10 mouse cellular contexts compared by ENCODE assay signal in the genomic region with DNA sequence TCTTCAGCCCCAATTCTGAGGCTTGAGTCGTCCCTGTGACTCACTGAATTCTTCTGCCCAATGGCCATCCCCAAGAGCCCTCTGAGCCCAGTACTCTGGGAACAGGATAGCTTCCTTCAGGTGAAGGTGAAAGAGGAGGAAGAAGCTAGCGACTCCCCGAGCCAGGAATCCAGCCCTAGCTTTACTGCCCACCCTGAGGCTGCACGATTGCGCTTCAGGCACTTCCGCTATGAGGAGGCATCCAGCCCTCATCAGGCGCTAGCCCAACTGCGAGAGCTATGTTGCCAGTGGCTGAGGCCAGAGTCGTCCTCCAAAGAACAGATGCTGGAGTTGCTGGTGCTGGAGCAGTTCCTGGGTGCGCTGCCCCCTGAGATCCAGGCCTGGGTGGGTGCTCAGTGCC. TPM values are rescaled to one million over a fixed set of nuclear protein-coding genes. Genes with fewer than 3 reads are reported as not detected.
A peak's percentile ranks its signal among the peaks of the same experiment; 100 is the strongest.
DNase-seq lines count a peak whose midpoint lies in the region; ATAC-seq and TF ChIP-seq lines count a peak whose summit lies in the region.
"Had no signal": no experiment of that assay in that cellular context is flagged by ENCODE, and none has a peak within 500 bp of the region (broad histone marks: within the 10 kb centered on the region; RNA-seq: fewer than 3 reads in every experiment).

No protein-coding gene starts in this region.

- no peaks in the 10 kb centered on the region for H3K27me3 ChIP-seq in kidney, embryonic 15.5 days
- no peaks in the 10 kb centered on the region for H3K27me3 ChIP-seq in intestine, embryonic 16.5 days (replicated peaks; ENCODE audit: control insufficient read depth, insufficient read depth, low read length)
- no peaks in the 10 kb centered on the region for H3K27me3 ChIP-seq in small intestine, adult 2 months (ENCODE audit: control insufficient read depth, insufficient read depth, low read length)
- H3K27me3 ChIP-seq: midbrain, embryonic 15.5 days had no signal

- H3K4me2 ChIP-seq in kidney, embryonic 15.5 days, result peak overlapping the region; percentile 12; the same call in 1 of the 2 replicates
- no peak overlapping the region for H3K4me2 ChIP-seq in intestine, embryonic 16.5 days (ENCODE audit: low read depth, low read length)
- H3K4me2 ChIP-seq: lung, embryonic 14.5 days; midbrain, embryonic 15.5 days had no signal

- H3K36me3 ChIP-seq in kidney, embryonic 15.5 days, result peaks cover 58% of the 10 kb centered on the region
- H3K36me3 ChIP-seq in intestine, embryonic 16.5 days (ENCODE audit: control insufficient read depth, insufficient read depth, low read length), result peaks cover 9% of the 10 kb centered on the region; the same call in 1 of the 2 replicates
- H3K36me3 ChIP-seq in small intestine, adult 2 months (ENCODE audit: control insufficient read depth, insufficient read depth, low read length), result peaks cover 15% of the 10 kb centered on the region

- H3K9me3 ChIP-seq in kidney, embryonic 15.5 days (replicated peaks), result no peaks in the 10 kb centered on the region
- no peaks in the 10 kb centered on the region for H3K9me3 ChIP-seq in intestine, embryonic 16.5 days (ENCODE audit: control insufficient read depth, low read length)
- H3K9me3 ChIP-seq: midbrain, embryonic 15.5 days had no signal

- TF ChIP-seq CTCF in small intestine, adult 2 months (IDR thresholded peaks at IDR 0.05; ENCODE audit: extremely low read depth, insufficient read length, insufficient replicate concordance, low read depth, low read length), result no peak

- DNase-seq in kidney, adult 18-20 months, result no peak
- DNase-seq in R1 (ENCODE audit: low read depth, low spot score), result peak; percentile 89
- DNase-seq in testis, postnatal 10 days (ENCODE audit: low spot score), result no peak
- DNase-seq in right cerebral cortex, postnatal 25 days, result no peak
- no peak for DNase-seq in spleen, postnatal 14 days (ENCODE audit: low spot score in 2 of 2)
- DNase-seq: lung, embryonic 14.5 days had no signal

- H3K4me3 ChIP-seq in kidney, embryonic 15.5 days (replicated peaks), result peak overlapping the region; percentile 12; the same call in 1 of the 2 replicates
- no peak overlapping the region for H3K4me3 ChIP-seq in intestine, embryonic 16.5 days (ENCODE audit: low read length)
- H3K4me3 ChIP-seq in small intestine, adult 2 months (ENCODE audit: low read depth, low read length), result peak overlapping the region; percentile 29; the same call in 1 of the 2 replicates
- H3K4me3 ChIP-seq: midbrain, embryonic 15.5 days had no signal

- no peak for ATAC-seq in kidney, embryonic 15.5 days (replicated peaks; ENCODE audit: low FRiP score)
- ATAC-seq in intestine, embryonic 16.5 days, result no peak
- ATAC-seq: midbrain, embryonic 15.5 days had no signal

- TF ChIP-seq POLR2A in small intestine, adult 2 months (IDR thresholded peaks at IDR 0.05; ENCODE audit: low read depth, low read length), result no peak

- H3K4me1 ChIP-seq in kidney, embryonic 15.5 days, result peaks cover 7% of the 10 kb centered on the region
- peaks cover 3% of the 10 kb centered on the region for H3K4me1 ChIP-seq in intestine, embryonic 16.5 days (ENCODE audit: control insufficient read depth, insufficient read depth, low read length)
- no peaks in the 10 kb centered on the region for H3K4me1 ChIP-seq in small intestine, adult 2 months (ENCODE audit: control insufficient read depth, insufficient read depth, insufficient read length, low read length)

- WGBS in kidney, embryonic 15.5 days, result 47% methylated on average over 10 of the region's 10 CpGs
- WGBS in intestine, embryonic 16.5 days, result 57% methylated on average over 10 of the region's 10 CpGs
- WGBS in small intestine, adult 2 months, result 71% methylated on average over 10 of the region's 10 CpGs

- no peak overlapping the region for H3K27ac ChIP-seq in kidney, embryonic 15.5 days
- H3K27ac ChIP-seq in intestine, embryonic 16.5 days (ENCODE audit: low read length), result no peak overlapping the region
- no peak overlapping the region for H3K27ac ChIP-seq in small intestine, adult 2 months (ENCODE audit: insufficient read depth, low read depth, low read length)
- H3K27ac ChIP-seq: midbrain, embryonic 15.5 days had no signal

- no peak overlapping the region for H3K9ac ChIP-seq in kidney, embryonic 15.5 days
- 0 out of 2 replicates have a peak overlapping the region, but pooled peaks have one; percentile 1 for H3K9ac ChIP-seq in intestine, embryonic 16.5 days (ENCODE audit: low read depth, low read length)
- H3K9ac ChIP-seq: lung, embryonic 14.5 days; midbrain, embryonic 15.5 days had no signal

RNA-seq across cellular contexts. Expression of a gene that starts 6.0 kb away (rescaled TPM):
- polyA plus RNA-seq in kidney, embryonic 15.5 days (2015; fragmentation: Nextera tagmentation; extraction: Ambion mirVana), result 19.3 and 19.9 TPM in 2 replicates
- 13.3 and 13.5 TPM in 2 replicates for polyA plus RNA-seq in intestine, embryonic 16.5 days (2015; fragmentation: Nextera tagmentation; extraction: Ambion mirVana)
- 4.0 and 5.6 TPM in 2 replicates for polyA plus RNA-seq in small intestine, adult 2 months (2012; rRNA removed)

RNA-seq across cellular contexts. Expression of a gene that starts 18.5 kb away (rescaled TPM):
- 1,034 and 1,085 TPM in 2 replicates for polyA plus RNA-seq in kidney, embryonic 15.5 days (2015; fragmentation: Nextera tagmentation; extraction: Ambion mirVana)
- 904 and 1,023 TPM in 2 replicates for polyA plus RNA-seq in intestine, embryonic 16.5 days (2015; fragmentation: Nextera tagmentation; extraction: Ambion mirVana)
- 1,663 and 2,242 TPM in 2 replicates for polyA plus RNA-seq in small intestine, adult 2 months (2012; rRNA removed)

RNA-seq across cellular contexts. Expression of a gene that starts 22.6 kb away (rescaled TPM):
- polyA plus RNA-seq in kidney, embryonic 15.5 days (2015; fragmentation: Nextera tagmentation; extraction: Ambion mirVana), result 3.7 and 3.8 TPM in 2 replicates
- polyA plus RNA-seq in intestine, embryonic 16.5 days (2015; fragmentation: Nextera tagmentation; extraction: Ambion mirVana), result 2.2 and 2.9 TPM in 2 replicates
- polyA plus RNA-seq in small intestine, adult 2 months (2012; rRNA removed), result 0.15 TPM in 2 replicates

RNA-seq across cellular contexts. Expression of a gene that starts 23.6 kb away (rescaled TPM):
- 0.45 and 0.77 TPM in 2 replicates for polyA plus RNA-seq in kidney, embryonic 15.5 days (2015; fragmentation: Nextera tagmentation; extraction: Ambion mirVana)
- polyA plus RNA-seq in intestine, embryonic 16.5 days (2015; fragmentation: Nextera tagmentation; extraction: Ambion mirVana), result 0.18 and 0.27 TPM in 2 replicates
- 0.22 and 0.41 TPM in 2 replicates for polyA plus RNA-seq in small intestine, adult 2 months (2012; rRNA removed)
